Mouse (Mus musculus) neutrophil, adult 83 days (primary cell): ENCODE data around the gene Ube2q2. TPM values are rescaled to one million over a fixed set of nuclear protein-coding genes. Genes with fewer than 3 reads are reported as not detected.

Experiments
- total RNA-seq, 2 experiments: library from RNA; stranded (reverse); gene quantifications; one replicate each; pipeline ENCODE4 v1.2.4; 2023

Gene Ube2q2
- total RNA-seq = 10 to 100 TPM; 29.2 to 33.4 TPM

GRCm38 (mm10) chr9:55148854-55149498, at the start of gene Ube2q2:
Gene Ube2q2, plus strand, starts transcription at chr9:55148854.

GRCm38 (mm10) chr9:55208790-55209481, 60.3 kb downstream of the Ube2q2 start, which contains the start of gene Fbxo22:
Gene Fbxo22, plus strand, starts transcription at chr9:55208925.

Other genes starting within 250 kb of the Ube2q2 start
- under 1 TPM in 1 of 2 experiments, not detected in 1; 0.13 TPM for gene Hykk, start 231.6 kb upstream of the Ube2q2 start, total RNA-seq
- gene Psma4, start 198.1 kb upstream of the Ube2q2 start, total RNA-seq = 10 to 100 TPM; 75.5 to 82.9 TPM
- not detected for gene AY074887, start 197.9 kb upstream of the Ube2q2 start, total RNA-seq
- not detected for gene Chrna5, start 168.0 kb upstream of the Ube2q2 start, total RNA-seq
- not detected for gene Chrna3, start 122.3 kb upstream of the Ube2q2 start, total RNA-seq
- under 1 TPM in 1 of 2 experiments, not detected in 1; 0.24 TPM for gene Chrnb4, start 100.1 kb upstream of the Ube2q2 start, total RNA-seq
- gene Fbxo22, start 60.1 kb downstream of the Ube2q2 start, total RNA-seq = 10 to 100 TPM; 29.9 to 34.1 TPM
- gene Nrg4, start 178.0 kb downstream of the Ube2q2 start, total RNA-seq = 10 to 100 TPM; 13.8 to 15.2 TPM
- not detected for gene Tmem266, start 178.1 kb downstream of the Ube2q2 start, total RNA-seq